Mouse (Mus musculus): ENCODE data around the gene AL607142.1.

DNA sequence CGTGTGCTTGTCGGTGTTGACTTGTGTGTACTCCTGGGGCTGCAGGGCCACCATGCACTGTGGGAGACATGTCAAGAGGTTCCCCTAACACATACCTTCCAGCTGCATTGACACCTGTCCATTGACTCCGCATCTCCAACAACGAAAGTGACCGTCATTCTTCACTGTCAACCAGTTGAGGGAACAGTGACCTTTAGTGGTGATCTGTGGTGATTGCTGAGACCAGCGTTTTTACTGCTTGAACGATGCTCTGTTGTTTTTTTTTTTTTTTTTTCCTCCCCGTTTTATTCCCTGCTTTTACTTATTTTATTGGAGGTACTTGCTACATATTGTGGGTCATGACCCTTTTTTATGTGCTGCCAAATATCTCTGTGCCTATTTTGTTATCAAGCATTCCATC lies 7.3 kb upstream of the AL607142.1 start:
- TF ChIP-seq POLR2A (IDR thresholded peaks at IDR 0.05; ENCODE audit: borderline replicate concordance, low read depth, low read length) (no peak), CTCF (IDR thresholded peaks at IDR 0.05; ENCODE audit: low read depth, low read length) (no peak)

Data from bone marrow macrophage, adult 2 months (primary cell).